Mouse (Mus musculus) urinary bladder, adult 2 months (tissue): Measurements from ENCODE around the gene Gria1. TPM values are rescaled to one million over a fixed set of nuclear protein-coding genes. Genes with fewer than 3 reads are reported as not detected.

Experiments
- DNase-seq: peaks from one replicate; pipeline ENCODE4 v3.0.0; 2022; ENCODE audit warnings: low spot score
- polyA plus RNA-seq: library from polyadenylated mRNA; depleted of rRNA; stranded (reverse); fragments of >200 nt; gene quantifications from 2 replicates; pipeline ENCODE4 v1.2.3, GENCODE M21; 2012

Gria1 gene
- polyA plus RNA-seq, 1 experiment = 3.6 TPM

DNA sequence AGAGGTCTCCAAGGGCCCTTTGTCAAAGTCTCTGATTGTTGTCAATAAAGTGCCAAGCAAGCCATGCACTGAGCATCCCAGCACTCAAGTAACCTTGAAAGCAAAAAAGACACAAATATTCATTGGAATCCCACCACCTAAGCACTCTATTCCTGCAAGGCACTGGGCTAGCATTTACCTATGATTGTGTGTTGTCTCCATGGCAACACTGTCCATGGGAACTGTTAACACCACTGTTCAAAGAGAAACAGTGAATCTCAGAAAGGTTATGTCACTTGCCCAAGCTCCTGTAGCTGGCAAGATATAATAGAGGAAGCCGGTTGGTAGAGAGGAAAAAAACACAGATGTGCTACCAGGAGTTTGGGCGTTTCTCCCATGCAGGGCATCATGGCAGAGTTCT is 274.9 kb downstream of the Gria1 start:
- no peak for DNase-seq

DNA sequence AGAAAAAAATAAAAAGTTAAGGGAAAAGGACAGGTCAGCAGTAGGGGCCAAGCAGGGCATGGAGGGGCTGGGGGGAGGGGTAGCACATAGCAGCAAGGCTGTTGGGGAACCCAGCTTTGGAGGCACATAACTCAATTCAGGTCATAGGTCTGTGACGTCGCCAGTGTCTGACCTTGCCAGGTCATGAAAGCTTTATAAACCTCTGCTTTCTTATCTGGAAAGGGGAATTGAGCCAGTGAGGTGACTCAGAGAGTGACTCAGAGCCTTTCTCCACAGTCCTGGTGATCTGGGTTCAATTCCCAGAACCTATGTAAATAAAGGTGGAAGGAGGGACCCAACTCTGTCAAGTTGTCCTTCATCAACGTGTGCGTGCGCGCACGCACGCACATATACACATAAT is 286.2 kb downstream of the Gria1 start:
- no peak for DNase-seq

DNA sequence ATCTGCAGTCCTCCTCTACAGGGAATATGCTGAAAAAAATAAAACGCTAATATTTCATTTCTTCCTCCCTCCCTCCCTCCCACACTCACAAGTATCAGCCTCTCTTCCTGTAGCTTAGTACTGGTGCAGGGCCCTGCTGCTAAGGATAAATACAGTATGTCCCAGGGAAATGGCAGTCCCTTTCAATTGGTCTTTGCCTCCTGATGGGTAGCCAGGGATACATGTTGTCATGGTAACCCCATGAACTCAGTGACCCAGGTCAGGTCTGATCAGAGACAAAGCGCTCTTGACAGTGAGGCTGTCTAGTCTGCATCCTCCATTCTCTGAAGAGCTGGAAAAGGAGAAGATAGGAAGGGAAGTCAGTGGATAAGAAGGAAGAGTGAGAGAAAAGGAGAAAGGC is 287.1 kb downstream of the Gria1 start:
- DNase-seq = no peak

DNA sequence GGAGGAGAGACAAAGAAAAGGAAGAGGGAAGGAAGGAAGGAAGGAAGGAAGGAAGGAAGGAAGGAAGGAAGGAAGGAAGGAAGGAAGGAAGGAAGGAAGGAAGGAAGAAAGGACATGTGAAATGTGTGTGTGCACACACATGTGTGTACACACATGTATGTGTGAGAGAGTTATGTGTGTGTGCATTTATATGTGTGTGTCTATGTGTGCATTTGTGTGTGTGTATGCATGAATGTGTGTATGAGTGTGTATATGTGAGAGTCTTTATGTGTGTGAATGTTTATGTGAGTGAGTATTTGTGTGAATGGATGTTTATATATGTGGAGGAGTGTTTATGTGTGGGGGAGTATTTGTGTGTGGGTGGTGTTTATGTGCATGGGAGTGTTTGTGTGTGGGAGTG is 287.5 kb downstream of the Gria1 start:
- no peak for DNase-seq

DNA sequence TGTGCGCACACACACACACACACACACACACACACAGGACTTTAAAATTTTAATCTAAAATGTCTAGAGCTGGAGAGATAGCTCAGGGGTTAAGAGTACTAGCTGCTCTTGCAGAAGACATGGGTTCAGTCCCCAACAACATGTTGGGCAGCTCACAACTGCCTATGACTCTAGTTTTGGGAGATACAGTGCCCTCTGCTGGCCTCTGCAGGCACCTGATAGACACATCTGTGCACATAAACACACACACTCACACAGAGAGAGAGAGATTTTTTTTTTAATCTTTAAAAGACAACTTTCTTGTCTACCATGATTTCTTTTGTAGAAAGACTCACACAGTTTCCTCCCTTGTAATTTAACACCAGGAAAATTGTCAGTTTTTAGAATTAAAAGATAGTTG is 292.4 kb downstream of the Gria1 start:
- DNase-seq = no peak

DNA sequence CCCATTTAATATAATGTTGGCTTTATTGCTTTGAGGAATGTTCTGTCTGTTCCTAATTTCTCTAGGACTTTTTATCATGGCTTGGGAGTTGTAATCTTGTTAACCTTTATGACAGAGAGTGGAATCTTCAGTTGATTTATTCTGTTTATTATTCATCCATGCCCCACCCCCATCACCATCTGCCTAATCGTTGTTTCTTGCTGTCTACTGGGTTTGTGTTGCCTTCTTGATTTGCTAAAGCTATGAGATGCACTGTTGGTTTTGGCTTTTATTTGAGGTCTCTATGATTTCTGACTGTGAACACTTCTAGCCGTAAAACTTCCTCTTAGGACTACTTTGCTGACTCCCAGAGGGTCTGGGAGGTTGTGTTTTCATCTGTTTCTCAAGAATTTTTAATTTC is 294.9 kb downstream of the Gria1 start:
- no peak for DNase-seq

DNA sequence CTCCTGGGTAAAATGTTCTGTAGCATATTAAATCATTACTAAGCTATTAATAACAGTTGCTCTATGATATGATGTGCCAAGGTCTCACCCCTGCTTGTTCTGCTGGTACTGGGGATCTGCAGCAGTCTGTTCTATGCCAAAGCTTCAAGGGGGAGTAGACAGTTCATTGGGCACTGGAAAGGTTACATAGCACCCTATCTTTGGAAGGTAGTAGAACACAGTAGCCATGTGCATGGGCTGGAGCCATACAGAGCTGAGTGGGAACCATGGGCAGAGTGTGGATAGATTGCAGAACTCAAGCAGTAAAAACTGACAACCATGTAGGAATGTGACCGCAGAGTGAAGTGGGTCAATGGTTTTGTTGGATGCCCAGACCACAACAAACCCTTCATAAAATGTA is 295.7 kb downstream of the Gria1 start:
- no peak for DNase-seq

DNA sequence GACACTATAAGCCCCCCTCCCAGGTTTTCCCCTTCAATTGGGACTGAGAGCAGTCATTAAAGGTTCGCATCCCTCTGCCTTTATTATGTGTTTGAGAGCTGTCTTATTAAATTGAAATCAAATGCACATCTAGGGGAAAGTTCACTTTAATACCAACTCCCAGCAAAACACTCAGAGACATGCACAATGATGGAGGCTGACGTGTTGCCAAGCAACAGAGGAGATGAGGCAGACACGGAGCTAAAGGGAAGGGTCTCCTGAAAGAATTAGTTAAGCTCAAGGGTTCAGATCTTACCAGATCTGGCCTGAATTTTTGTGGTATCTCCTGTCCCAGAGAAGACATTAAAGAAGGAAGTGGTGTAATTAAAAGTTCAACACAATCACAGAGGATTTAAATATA is 305.9 kb downstream of the Gria1 start:
- DNase-seq = no peak

DNA sequence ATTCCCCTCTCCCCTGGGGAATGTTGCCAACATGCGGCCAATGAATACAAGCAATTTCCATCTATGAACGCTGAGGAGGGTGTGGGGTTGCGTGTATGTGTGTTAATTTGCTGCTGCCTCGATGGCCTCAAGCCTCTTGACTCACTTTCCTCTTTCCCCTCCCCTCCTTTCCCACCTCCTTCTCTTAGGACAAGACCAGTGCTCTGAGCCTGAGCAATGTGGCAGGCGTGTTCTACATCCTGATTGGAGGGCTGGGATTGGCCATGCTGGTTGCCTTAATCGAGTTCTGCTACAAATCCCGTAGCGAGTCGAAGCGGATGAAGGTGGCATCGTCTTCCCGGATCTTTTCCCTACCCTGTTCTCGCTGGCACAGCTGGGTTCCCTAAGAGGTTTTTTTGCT is 306.3 kb downstream of the Gria1 start:
- no peak for DNase-seq

DNA sequence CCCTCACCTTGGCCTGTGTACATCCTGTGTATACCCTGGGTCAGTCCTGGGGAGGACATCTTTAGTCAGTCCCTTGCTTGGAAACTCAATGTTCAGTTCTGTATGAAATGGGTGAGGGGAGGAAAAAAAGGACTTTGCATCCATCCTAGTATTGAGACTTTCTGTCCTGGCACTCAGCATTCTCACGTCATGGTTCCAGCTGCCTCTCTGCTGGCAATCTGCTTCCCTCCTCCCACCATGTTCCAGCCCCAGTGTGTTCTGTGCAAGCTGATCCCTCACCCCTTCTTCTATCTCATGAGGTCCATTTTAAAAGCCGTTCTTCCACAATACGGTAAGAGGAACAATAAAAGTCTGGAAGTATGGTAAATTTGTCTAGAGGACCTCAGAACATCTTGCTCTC is 308.2 kb downstream of the Gria1 start:
- DNase-seq = no peak

DNA sequence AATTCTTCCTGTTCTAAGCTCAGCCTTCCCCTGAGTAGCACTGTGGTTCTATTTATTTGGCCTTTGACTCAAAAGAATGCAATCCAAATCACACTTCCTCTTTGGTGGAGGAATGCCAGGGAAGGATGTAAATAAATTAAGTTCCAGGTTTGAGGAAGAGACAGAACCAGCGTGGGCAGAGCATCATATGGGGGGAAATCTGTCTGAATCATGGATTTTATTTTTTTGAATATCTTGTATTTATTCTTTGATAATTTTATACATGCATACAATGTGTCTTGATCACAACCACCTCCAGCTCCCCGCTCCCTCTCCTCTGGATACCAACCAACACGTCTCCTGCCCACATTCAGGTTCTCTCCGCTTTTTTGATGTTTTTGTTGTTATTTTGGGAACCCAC is 312.9 kb downstream of the Gria1 start:
- DNase-seq = no peak
